Mouse (Mus musculus) cerebellum, postnatal 14 days (tissue): ENCODE results near the gene Il2ra.
A peak's percentile ranks its signal among the peaks of the same experiment; 100 is the strongest.

ENCODE experiments used
- DNase-seq, 2 experiments: peaks; one replicate each; pipeline ENCODE4 v3.0.0; 2021; ENCODE audit warnings: mixed read lengths in 2 of 2

Gene Il2ra

GRCm38 (mm10) chr2:11653780-11654179 lies 11.2 kb downstream of the Il2ra start:
- DNase-seq: no peak

- DNase-seq: no peak
Measured at GRCm38 (mm10) chr2:11654990-11655931, 12.7 kb downstream of the Il2ra start.

DNA sequence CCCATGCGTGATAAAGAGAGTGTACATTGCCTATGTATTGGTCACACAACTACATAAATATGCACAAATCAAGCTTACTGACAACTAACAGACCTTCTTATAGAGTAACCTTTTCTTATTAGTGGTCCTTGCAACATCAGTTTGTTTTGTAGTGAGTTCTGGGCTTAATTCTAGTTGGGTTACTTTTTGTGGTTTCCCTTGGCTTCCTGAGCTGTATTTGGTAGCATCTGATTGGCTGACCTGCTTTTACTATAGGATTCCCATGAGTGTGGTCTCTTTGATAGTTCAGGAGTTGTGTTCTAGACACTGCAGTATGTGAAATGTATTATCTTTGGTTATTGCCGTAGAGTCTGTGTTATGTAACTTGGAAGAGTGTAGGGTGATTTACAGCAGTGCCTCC lies 15.0 kb downstream of the Il2ra start:
- DNase-seq: no peak

DNA sequence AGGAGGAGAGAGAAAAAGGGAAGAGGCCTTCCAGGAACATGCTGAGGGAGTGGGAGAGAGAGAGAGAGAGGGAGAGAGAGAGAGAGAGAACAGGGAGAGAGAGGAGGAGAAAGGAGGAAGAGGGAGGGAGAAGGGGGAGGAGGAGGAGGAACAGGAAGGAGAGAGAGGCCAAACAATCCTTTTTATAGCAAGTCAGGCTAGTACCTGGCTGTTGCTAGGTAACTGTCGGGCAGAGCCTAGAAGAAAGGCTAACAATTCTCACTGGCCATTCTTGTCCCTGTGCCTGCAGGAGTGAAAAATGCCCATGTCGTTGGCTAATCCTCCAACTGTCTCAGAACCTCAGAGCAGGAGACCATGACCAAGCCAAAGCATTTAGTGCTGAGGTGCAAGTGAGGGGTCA lies 16.7 kb downstream of the Il2ra start:
- no peak for DNase-seq

- DNase-seq: no peak
Measured at GRCm38 (mm10) chr2:11662143-11662906, 19.7 kb downstream of the Il2ra start.

- DNase-seq: no peak
Measured at GRCm38 (mm10) chr2:11662907-11663230, 20.3 kb downstream of the Il2ra start.

DNA sequence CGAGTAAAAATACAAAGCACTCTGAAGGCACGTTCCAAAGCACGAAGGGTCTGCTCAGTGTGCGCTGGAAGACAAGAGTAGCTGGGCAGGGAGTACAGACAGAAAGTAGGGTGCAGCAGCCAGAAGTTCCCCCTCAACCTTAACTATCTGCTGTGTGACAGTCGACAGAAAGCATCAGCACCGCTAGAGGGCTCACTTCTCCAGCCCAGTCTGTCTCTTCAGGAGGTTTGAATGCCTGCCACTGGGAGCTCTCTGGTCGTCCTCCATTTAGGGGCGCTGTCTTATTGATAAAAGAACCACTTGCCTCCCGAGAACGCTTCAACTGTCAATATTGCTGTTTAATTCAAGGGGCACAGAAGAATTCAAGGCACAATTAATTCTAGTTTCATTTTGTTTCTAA lies 21.4 kb downstream of the Il2ra start:
- DNase-seq: peak; percentile 90 to 92

- peak; percentile 68 to 78 for DNase-seq
Measured at GRCm38 (mm10) chr2:11664367-11664766, 21.8 kb downstream of the Il2ra start.

DNA sequence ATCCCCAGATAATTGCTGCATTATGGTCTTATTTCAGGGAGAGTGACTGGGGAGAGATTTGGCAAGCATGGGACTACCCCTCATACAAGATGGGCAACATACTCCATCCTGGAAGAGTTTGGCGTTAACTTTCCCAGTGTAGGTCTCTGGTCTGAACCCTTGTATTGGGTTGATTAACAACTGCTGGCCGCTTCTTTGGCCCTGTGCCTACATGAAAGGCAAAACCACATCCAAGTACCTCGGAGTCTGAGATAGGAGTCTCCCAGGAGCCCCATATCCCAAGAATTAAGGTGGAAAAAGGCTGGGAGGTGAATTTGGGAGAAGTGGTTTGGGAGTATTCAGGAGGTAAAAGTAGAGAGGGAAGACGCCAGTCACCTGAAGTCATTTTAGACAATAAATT lies 22.2 kb downstream of the Il2ra start:
- DNase-seq: peak in 1 of 2 experiments; percentile 10

- no peak for DNase-seq
Measured at GRCm38 (mm10) chr2:11665326-11665725, 22.7 kb downstream of the Il2ra start.

- DNase-seq: no peak
Measured at GRCm38 (mm10) chr2:11672144-11672543, 29.5 kb downstream of the Il2ra start.

GRCm38 (mm10) chr2:11679626-11680025 lies 37.0 kb downstream of the Il2ra start:
- no peak for DNase-seq

GRCm38 (mm10) chr2:11682712-11683111 lies 40.1 kb downstream of the Il2ra start:
- no peak for DNase-seq

DNA sequence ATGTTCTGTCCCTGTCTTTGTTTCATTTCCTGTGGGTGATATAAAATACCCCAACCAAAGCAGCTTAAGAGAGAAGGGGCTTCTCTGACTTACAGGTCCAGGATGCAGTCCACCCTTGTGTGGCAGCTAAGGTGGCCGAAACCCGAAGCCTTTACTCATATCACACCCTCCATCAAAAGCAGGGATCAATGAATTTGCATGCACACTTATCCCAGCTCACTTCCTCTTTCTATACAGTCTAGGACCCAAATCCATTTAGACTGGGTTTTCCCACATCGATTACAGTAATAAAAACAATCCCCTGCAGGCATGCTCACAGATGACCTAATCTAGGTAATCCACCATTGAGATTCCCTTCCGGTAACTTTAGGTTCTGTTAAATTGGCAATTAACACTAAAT lies 43.9 kb downstream of the Il2ra start:
- DNase-seq: no peak

DNA sequence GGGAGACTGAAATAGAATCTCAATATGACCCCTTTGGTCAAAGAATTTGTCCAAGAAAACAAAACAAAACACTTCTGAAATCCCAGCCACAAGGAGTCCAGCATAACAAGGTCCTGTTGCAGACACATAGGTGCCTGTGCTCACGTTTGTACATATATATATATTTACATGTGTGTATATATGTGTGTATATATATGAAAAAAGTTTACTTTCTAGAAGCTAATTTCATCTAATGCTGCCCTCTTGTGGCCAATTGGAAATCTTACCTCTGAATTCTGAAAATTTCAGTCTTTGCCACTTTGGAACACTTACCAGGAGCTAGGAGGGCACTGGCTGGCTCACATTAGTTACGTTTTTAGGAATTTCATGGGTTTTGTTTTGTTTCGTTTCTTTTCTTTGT lies 44.8 kb downstream of the Il2ra start:
- peak; percentile 18 to 37 for DNase-seq

- peak; percentile 30 to 54 for DNase-seq
Measured at GRCm38 (mm10) chr2:11690201-11690890, 47.7 kb downstream of the Il2ra start.

- DNase-seq: no peak
Measured at GRCm38 (mm10) chr2:11693352-11693751, 50.7 kb downstream of the Il2ra start.

DNA sequence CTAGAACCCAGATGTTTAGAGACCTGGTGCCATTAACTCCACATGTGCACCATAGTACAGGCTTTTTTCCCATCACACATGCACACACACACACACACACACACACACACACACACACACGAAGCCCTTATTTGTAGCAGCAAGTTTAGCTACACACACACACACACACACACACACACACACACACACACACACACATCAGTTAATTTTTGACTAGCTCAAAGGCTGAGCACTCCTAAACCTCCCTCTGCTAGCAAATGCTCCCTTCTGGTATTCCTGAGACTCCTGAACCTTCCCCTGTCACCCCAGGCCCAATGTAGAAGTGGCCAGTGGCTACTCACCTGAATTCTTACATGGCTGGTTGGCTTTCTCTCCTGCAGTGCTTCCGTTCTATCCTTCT lies 51.5 kb downstream of the Il2ra start:
- no peak for DNase-seq

DNA sequence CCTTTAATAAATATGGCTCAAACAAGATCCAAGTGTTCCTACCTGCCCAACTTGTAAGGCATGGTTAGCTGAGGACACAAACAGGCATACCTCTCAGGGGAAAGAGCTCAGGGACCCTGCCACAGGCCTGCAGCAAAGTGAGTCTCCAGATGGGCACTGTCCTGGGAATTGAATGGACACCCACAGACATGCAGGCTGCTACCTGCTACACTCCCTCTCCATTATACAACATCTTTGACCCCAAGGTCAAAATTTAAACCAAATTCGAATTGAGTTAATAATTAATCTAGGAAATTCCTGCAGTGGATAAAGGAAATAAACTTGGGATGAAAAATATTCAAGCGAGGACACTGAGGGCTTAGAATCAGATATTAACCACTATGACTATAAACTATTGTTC lies 53.3 kb downstream of the Il2ra start:
- DNase-seq: no peak

GRCm38 (mm10) chr2:11698994-11699393 lies 56.4 kb downstream of the Il2ra start:
- DNase-seq: no peak

DNA sequence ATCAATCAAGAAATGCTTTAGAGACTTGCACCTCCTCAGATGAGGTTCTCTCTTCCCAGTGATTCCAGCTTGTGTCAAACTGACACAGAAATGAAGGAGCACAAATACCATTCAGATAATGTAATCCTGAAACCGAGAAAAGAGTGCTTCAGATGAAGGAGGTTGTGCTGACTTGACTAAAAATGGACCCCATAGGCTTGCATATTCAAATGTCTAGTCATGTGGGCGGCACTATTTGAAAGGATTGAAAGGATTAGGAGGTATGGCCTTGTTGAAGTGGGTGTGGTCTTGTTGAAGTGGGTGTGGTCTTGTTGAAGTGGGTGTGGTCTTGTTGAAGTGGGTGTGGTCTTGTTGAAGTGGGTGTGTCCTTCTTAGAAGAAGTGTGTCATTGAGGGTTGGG lies 57.3 kb downstream of the Il2ra start:
- DNase-seq: no peak

GRCm38 (mm10) chr2:11705201-11706025 lies 62.8 kb downstream of the Il2ra start, which contains the start of gene Il15ra:
Gene Il15ra, plus strand, starts transcription at chr2:11705290.
- peak; percentile 50 to 61 for DNase-seq
